ENCODE assay signal across 1 mouse cellular context in genomic region chr9:22429533-22430241, GRCm38 (mm10).
TF ChIP-seq lines count a peak whose summit lies in the region.

No protein-coding gene starts in this region.

TF ChIP-seq in CH12.LX, 34 proteins besides CTCF, POLR2A, EP300 and RAD21:
- TF ChIP-seq ELF1 (IDR thresholded peaks at IDR 0.05; ENCODE audit: low read depth, low read length): peak; percentile 28; the same call in 1 of the 2 replicates
- no peak for TF ChIP-seq ZKSCAN1 (IDR thresholded peaks at IDR 0.05; ENCODE audit: borderline replicate concordance, low read depth, low read length)
